Mouse (Mus musculus): Measurements from ENCODE around the gene Sept3. TPM values are rescaled to one million over a fixed set of nuclear protein-coding genes. Genes with fewer than 3 reads are reported as not detected.

Gene Sept3
- total RNA-seq, 2 experiments from 2014 or later: 0.41 to 0.45 TPM

DNA sequence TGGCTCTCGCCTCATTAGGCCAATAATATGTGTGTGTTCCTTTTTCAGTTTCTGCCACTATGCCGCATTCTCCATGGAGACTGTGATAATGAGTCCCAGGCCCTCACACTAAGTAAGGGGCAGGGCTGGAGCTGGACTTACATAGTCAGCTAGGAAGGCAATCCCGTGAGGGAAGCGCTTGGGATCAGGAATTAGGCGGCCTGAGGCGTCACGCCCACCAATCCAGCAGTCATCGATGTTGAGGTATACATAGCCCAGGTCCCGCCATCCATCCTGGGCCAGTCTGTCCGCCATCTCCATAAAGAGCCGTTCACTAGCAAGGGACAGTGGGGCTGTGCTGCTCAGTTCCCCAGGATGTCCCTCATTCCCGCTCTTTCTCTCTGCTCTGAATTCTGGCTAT lies 61.9 kb downstream of the Sept3 start:
- DNase-seq: no peak
- Histone ChIP-seq H3K4me3 (no peak overlapping the region), H3K27ac (no peak overlapping the region)
- intact Hi-C loops (cut with DNase I): loop anchor here (5.0 kb wide), 1 partner anchor 81 kb away; no protein-coding TSS in a partner anchor
- no peak for TF ChIP-seq CTCF (IDR thresholded peaks at IDR 0.05)

DNA sequence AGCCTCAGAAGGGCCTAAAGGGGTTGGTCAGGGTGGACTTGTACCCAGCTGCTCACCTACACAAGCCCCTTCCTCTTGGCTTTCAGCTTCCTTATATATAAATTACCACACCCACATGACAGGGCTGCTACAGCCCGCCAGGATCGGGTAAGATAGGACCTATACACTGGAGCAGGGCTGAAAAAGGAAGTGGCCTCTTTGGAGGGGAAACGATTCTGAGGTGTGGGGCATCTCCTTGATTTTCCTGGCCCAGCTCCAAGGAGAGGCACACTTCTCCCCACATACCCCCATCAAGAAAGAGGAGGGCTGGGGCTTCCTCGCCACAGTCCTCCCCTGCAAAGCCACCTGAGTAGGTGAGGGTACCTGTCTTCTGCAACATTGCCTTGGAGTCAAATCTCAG lies 63.2 kb downstream of the Sept3 start:
- no peak for TF ChIP-seq CTCF (IDR thresholded peaks at IDR 0.05)
- intact Hi-C loops (cut with DNase I): loop anchor here (5.0 kb wide), 1 partner anchor 79 kb away; no protein-coding TSS in a partner anchor
- no peak for DNase-seq
- peak overlapping the region; percentile 87 for H3K4me3 ChIP-seq
- H3K27ac ChIP-seq: peak overlapping the region; percentile 94

DNA sequence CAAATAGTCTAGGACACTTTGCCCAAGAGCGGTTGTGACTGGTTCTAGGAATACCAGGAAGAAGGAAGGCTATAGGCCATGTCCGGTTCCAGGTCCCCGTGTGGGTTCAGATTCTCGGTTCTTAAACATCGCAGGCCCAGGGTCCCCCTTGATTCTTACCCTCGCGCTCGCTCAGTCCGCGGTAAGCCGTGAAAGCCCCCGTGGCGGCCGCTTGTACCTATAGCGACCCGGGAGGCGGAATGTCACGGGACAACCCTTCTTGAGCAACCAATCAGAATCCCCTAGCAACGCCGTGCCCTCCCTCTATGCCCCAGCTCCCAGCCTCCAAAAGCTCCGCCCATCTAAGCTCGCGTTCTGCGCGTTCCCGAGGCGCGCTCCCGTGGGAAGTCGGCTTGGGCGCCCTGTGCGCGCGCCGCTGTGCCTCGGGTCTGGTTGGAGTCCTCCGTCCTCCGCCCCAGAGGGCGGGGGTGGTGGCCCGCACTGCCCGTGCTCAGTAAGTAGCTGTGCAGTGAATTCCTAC lies 64.0 kb downstream of the Sept3 start, which contains the start of the genes Naga, Pheta2 and Smdt1:
Gene Naga (minus strand): TSS at position 333 of the 520 bp plus-strand sequence.
Gene Pheta2 (plus strand): TSS at position 350 of the 520 bp plus-strand sequence.
Gene Smdt1 (plus strand): TSS at position 367 of the 520 bp plus-strand sequence.
- peak; percentile 98 for DNase-seq
- TF ChIP-seq CTCF (IDR thresholded peaks at IDR 0.05): peak; percentile 18; the same call in 1 of the 2 replicates
- intact Hi-C loops (cut with DNase I): loop anchor here (5.0 kb wide), 1 partner anchor 79 kb away; no protein-coding TSS in a partner anchor
- Histone ChIP-seq H3K27ac (peak within 1 kb of the TSS; percentile 94), H3K4me3 (peak within 1 kb of the TSS; percentile 87)

DNA sequence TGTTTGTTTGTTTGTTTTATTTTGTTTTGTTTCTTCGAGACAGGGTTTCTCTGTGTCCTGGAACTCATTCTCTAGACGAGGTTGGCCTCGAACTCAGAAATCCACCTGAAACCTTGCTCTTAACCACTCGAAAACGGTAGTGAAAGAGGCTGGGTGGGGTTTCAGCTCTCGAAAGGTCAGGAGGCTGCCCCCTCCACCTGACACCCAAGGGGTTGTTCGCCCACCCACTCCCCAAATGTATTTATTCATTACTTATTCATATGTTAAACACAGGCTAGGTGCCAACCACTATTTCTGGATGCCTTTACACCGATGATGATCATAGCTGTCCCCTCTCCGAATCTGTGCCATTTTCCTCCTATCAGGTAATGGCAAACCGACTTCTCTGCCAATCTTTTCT lies 64.5 kb downstream of the Sept3 start:
- H3K27ac ChIP-seq: peak overlapping the region; percentile 94

DNA sequence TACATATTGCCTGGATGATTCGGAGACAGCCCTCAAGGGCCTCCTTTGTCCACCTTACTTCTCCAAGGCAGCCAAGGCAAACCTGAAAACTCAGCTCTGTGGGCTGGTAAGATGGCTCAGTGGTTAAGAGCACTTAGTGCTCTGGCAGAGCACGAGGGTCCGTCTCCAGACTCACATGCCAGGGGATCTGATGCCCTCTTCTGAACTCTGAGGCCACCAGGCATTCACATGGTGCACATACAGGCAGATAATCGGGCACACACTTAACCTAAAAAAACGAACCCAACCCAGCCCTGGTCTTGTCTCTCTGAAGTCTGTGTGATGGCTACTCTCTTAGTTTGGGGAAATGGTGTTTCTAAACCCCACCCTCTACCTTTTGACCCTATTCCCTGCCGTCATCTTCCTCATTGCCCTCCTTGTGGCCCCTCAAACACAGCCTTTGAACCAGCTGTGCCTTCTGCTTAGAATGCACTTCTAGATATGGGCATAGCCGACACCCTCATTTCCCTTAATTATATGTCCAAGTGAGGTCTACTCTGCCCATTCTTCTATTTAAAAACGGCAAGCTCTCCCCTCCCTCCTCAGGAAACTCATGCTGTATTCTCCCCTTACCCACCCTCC lies 65.1 kb downstream of the Sept3 start:
- H3K27ac ChIP-seq: peak overlapping the region; percentile 94; the same call in 1 of the 2 replicates

More for the DNA sequence above, 64.5 kb downstream of the Sept3 start:
- no peak for TF ChIP-seq CTCF (IDR thresholded peaks at IDR 0.05)
- peak overlapping the region; percentile 87 for H3K4me3 ChIP-seq
- intact Hi-C loops (cut with DNase I): loop anchor here (5.0 kb wide), 1 partner anchor 78 kb away; no protein-coding TSS in a partner anchor
- no peak for DNase-seq

DNA sequence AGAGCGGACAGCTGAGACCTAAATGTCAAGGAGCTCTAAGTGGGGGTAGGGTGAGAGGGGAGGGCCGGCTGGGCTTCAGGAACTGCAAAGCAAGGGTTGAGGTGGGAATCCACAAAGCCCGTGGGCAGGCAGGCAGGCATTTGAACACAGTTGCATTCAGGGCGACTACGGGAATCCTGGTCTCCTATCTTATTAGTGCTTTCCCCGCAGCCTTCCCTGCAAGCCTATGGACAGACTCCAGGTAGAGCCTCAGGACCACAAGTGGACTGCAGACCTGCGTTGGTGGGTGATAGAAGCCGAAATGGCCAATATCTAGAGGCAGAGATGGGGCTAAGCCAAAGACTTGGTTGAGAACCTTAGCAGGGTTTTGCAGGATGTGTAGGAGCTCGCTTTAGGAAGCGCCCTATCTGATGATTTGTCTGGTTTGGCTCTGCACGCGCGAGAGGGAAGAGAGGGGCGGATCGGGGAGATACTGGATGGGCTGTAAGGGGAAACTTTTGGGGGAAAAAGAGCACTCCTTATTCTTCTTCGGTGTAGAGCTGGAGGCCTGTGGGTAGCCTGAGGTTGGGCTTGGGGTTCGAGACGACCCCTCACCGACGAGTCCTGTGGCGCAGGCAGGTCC lies 65.8 kb downstream of the Sept3 start:
- H3K4me3 ChIP-seq: peak overlapping the region; percentile 74
- no peak for TF ChIP-seq CTCF (IDR thresholded peaks at IDR 0.05)
- DNase-seq: no peak
- H3K27ac ChIP-seq: peak overlapping the region; percentile 86
- intact Hi-C loops (cut with DNase I): loop anchor here (5.0 to 10.0 kb wide), 3 partner anchors 193 to 486 kb away; partner anchors contain the start of genes Mei1, Srebf2 and Tob2

More for the DNA sequence above, 65.1 kb downstream of the Sept3 start:
- H3K4me3 ChIP-seq: no peak overlapping the region
- intact Hi-C loops (cut with DNase I): loop anchor here (5.0 to 10.0 kb wide), 4 partner anchors 78 to 485 kb away; partner anchors contain the start of genes Mei1, Srebf2 and Tob2
- no peak for DNase-seq
- no peak for TF ChIP-seq CTCF (IDR thresholded peaks at IDR 0.05)

DNA sequence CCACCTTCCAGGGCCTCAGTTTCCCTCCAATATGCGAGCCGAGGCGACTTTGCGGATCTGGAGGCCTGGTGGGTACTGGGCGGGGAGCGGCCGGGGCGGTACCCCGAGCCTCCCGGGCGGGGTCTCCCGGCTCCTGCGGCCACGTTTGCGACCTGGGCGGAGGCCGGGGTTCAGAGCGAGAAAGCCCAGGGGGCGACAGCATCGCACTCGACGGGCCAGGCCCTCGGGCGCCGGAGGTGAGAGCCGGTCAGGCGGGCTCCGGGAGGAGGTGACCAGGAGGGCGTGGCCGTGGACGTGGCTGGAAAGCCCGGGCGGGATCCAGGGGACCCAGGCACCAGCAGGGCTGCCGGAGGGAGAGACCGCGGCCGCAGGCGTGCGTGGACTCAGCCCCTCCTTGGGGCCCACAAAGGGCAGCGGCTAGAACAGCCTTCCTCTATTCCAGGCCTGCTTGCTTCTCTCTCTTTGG lies 66.4 kb downstream of the Sept3 start:
- intact Hi-C loops (cut with DNase I): loop anchor here (5.0 to 10.0 kb wide), 3 partner anchors 194 to 486 kb away; partner anchors contain the start of genes Mei1, Srebf2 and Tob2
- DNase-seq: peak; percentile 81
- Histone ChIP-seq H3K27ac (peak overlapping the region; percentile 86), H3K4me3 (peak overlapping the region; percentile 74)
- no peak for TF ChIP-seq CTCF (IDR thresholded peaks at IDR 0.05)

DNA sequence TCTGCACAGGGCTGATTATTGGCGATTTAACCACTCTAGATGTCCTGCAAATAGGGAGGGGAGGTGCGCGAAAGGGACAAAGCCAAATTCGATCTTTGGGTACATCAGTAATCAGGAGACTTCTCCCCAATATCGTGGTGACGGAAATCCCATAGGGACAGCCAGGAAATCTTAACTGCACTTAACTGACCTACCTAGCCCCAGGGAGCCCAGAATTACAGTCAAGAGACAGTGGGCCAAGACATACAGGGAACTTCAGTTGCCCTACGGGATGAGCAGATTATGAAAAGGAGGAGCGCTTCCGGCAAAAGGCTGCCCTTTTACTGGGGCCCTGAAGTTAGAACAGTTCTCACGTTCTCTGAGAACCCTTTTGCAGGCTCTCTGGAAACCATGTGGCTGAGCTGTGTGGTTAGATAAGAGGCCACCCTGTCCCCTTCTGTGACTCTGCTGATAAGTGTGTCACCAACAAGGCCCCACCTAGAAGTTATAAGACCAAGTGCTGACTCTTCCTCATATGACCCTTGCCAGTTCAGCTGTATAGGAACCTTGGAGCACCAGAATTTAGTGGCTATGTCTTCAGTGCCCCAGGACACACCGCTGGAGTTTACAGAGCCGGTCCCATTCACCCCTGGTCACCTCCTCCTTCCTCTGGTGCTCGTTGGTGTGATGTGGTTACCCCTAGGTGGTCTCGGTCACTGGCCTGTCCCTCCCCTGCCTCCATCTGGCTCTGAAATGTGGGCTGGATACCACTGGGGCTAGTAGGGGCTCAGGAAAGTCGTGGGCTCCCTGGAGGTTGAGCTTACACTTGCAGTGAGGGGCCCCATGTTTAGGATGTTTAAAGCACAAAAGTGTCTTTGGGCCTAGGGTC lies 67.2 kb downstream of the Sept3 start:
- H3K4me3 ChIP-seq: peak overlapping the region; percentile 74
- H3K27ac ChIP-seq: peak overlapping the region; percentile 86
- intact Hi-C loops (cut with DNase I): loop anchor here (5.0 to 10.0 kb wide), 3 partner anchors 195 to 487 kb away; partner anchors contain the start of genes Mei1, Srebf2 and Tob2
- DNase-seq: no peak
- no peak for TF ChIP-seq CTCF (IDR thresholded peaks at IDR 0.05)

DNA sequence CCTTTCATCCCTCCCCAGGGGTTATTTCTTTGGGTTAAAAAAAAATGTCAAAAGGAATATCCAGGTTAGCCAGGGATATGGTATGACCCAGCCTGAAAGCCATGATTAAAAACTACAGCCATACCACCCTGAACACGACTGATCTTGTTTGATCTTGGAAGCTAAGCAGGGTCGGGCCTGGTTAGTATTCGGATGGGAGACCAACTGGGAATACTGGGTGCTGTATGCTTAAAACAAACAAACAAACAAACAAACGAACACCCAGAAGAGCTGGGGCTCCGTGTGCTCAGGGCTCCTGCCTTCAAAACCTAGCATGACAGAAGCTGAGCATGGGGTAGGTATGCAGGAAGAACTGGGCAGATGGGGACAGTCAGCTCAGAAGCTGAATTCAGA lies 67.8 kb downstream of the Sept3 start:
- TF ChIP-seq CTCF (IDR thresholded peaks at IDR 0.05): no peak
- DNase-seq: no peak
- Histone ChIP-seq H3K27ac (peak overlapping the region; percentile 86), H3K4me3 (no peak overlapping the region)
- intact Hi-C loops (cut with DNase I): loop anchor here (5.0 to 10.0 kb wide), 3 partner anchors 195 to 488 kb away; partner anchors contain the start of genes Mei1, Srebf2 and Tob2

DNA sequence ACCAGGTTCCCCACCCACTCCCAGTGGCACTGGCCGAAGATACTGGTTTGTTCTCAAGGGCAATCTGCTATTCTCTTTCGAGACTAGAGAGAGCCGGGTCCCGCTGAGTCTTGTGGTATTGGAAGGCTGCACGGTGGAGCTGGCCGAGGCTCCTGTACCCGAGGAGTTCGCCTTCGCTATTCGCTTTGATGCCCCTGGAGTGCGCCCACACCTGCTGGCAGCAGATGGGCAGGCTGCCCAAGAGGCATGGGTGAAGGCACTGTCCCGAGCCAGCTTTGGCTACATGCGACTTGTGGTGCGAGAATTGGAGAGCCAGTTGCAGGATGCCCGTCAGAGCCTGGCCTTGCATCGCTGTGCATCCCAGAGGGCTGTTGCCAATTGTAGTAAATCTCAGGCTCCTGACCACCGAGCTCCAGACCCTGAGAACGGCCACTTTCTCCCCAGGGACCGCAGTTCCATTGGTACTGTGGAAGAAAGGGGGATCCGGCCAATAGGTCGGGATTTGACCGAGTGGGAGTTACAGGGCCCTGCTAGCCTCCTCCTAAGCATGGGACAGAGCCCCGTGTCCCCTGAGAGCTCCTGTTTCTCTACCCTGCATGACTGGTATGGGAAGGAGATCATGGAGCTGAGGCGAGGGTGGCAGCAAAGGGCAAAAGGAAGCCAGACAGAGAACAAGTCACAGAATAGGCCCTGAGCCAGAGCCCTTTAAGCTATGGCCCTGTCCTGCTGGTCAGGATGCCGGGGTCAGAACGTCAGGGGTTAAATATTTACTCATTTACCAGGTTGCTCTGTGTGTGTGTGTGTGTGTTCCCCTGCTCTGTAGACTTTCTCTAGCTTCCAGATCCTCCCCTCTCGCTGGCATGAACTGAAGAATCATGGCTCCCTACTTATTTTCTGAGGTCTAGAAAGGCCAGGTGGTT lies 68.9 kb downstream of the Sept3 start:
- DNase-seq: no peak
- intact Hi-C loops (cut with DNase I): loop anchor here (5.0 to 10.0 kb wide), 3 partner anchors 196 to 489 kb away; partner anchors contain the start of genes Mei1, Srebf2 and Tob2
- no peak overlapping the region for H3K27ac ChIP-seq
- TF ChIP-seq CTCF (IDR thresholded peaks at IDR 0.05): no peak
- H3K4me3 ChIP-seq: no peak overlapping the region

Other genes with a start within 250 kb of the Sept3 start
- gene Desi1, start 241.0 kb upstream of the Sept3 start, total RNA-seq (2021): 10 to 100 TPM; 14.5 to 20.8 TPM
- gene Snu13, start 227.3 kb upstream of the Sept3 start, total RNA-seq (2021): 10 to 100 TPM; 44.4 to 61.4 TPM
- not detected for gene 4930407I10Rik, start 215.7 kb upstream of the Sept3 start, total RNA-seq (2021)
- not detected for gene Mei1, start 204.9 kb upstream of the Sept3 start, total RNA-seq (2021)
- 10 to 100 TPM; 11.8 to 12.4 TPM for gene Ccdc134, start 147.0 kb upstream of the Sept3 start, total RNA-seq (2021)
- gene Srebf2, start 127.7 kb upstream of the Sept3 start, total RNA-seq (2021): 10 to 100 TPM; 11.4 to 17.4 TPM
- gene Shisa8, start 62.1 kb upstream of the Sept3 start, total RNA-seq (2021): not detected
- not detected for gene Tnfrsf13c, start 50.5 kb upstream of the Sept3 start, total RNA-seq (2021)
- not detected for gene Cenpm, start 30.1 kb upstream of the Sept3 start, total RNA-seq (2021)
- not detected for gene 1500009C09Rik, start 22.5 kb upstream of the Sept3 start, total RNA-seq (2021)
- not detected for gene Wbp2nl, start 24.1 kb downstream of the Sept3 start, total RNA-seq (2021)
- 10 to 100 TPM; 10.5 to 10.9 TPM for gene Naga, start 64.0 kb downstream of the Sept3 start, total RNA-seq (2021)
- under 1 TPM; 0.26 to 0.61 TPM for gene Pheta2, start 64.0 kb downstream of the Sept3 start, total RNA-seq (2021)
- gene Smdt1, start 64.1 kb downstream of the Sept3 start, total RNA-seq (2021): 100 to 1,000 TPM; 134 to 141 TPM
- gene Ndufa6, start 79.4 kb downstream of the Sept3 start, total RNA-seq (2021): 100 to 1,000 TPM; 464 to 595 TPM
- gene Cyp2d22, start 105.4 kb downstream of the Sept3 start, total RNA-seq (2021): 10 to 100 TPM; 13.1 to 16.4 TPM
- gene Cyp2d11, start 119.1 kb downstream of the Sept3 start, total RNA-seq (2021): not detected
- gene Cyp2d10, start 132.3 kb downstream of the Sept3 start, total RNA-seq (2021): not detected
- not detected for gene Cyp2d9, start 158.5 kb downstream of the Sept3 start, total RNA-seq (2021)